Mouse (Mus musculus) lung, adult 2 months (tissue): ENCODE results near the gene Slc24a4.

Experiments
- CTCF ChIP-seq: fragments of 200-500 bp; IDR thresholded peaks from 2 replicates; pipeline ENCODE4 v1.5.1; 2011; ENCODE audit warnings: mild to moderate bottlenecking, low read length, control low read depth; ENCODE audit not compliant: insufficient read depth
- POLR2A ChIP-seq: fragments of 200-500 bp; IDR thresholded peaks from 2 replicates; pipeline ENCODE4 v1.6.1; 2011; ENCODE audit warnings: low read depth, mild to moderate bottlenecking, control low read depth, low read length, borderline replicate concordance; ENCODE audit errors: extremely low read depth

DNA sequence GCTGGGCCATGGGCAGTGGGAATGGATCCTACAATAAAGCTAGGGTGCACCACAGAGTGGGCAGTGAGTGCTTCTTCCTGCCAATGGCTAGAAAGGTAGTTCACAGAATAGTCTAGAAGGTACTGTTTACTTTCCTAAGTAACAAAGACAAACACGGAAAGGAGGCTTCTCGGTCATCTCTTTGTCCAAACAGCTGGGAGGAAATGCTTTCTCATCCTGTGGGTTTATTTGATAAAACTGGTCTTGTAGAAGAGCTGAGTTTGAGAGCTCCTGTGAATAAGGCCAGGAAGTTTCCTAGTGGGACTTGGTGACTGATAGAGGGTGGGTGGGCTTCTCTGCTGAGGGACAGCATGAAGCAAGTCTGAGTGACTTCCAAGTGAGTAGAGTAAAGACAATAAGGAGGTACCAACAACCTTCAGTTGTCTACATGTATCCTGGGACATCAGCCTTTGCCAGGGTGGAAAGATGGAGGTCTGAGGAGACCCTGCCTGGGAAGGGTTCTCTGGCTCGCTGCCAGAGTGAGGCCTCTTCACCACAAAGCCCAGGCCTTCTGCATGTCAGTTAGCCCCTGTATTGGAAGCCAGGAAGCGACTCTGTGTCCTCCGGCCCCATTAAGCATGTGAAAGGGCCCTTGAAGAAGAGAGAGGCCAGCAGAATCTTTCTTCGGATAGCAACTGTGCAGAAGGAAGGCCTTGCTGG is 159.5 kb downstream of the Slc24a4 start:
- TF ChIP-seq CTCF, result no peak
- no peak for TF ChIP-seq POLR2A
